Mouse (Mus musculus) spleen, adult 2 months (tissue): ENCODE data around the gene Lmbr1l.

Source experiments
- CTCF ChIP-seq: fragments of 200-500 bp; IDR thresholded peaks from 2 replicates; pipeline ENCODE4 v1.5.1; 2011; ENCODE audit warnings: mild to moderate bottlenecking, inconsistent platforms; ENCODE audit not compliant: insufficient read depth, insufficient read length, insufficient replicate concordance; ENCODE audit errors: extremely low read depth
- POLR2A ChIP-seq: fragments of 200-500 bp; IDR thresholded peaks from 2 replicates; pipeline ENCODE4 v1.6.1; 2011; ENCODE audit warnings: low read depth, low read length, inconsistent platforms

DNA sequence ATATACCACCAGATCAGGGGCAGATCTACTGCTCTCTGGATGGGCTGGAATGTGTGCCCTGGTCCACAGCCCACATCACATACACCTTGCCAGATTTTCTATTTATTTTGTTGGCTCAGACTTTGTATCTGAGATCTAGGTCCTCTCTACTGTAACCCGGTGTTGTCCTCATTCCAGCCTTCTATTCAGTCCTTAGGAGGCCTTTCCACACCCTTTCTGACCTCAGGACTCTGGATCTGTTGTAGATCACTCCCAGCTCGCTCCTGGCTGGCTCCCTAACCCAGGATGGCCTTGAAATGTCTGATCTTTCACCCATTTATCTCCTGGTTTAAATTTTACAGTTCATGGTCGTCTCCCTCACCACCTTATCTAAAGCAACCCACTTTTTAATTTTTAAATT lies 6.7 kb upstream of the Lmbr1l start:
- TF ChIP-seq POLR2A (no peak), CTCF (no peak)
